Mouse (Mus musculus) retina, adult 2 months (tissue): ENCODE measurements around the gene Mcm7.

Source experiments
- DNase-seq: peaks from one replicate; pipeline ENCODE4 v3.0.0-alpha.2; 2012; ENCODE audit warnings: low read depth, low spot score

The Mcm7 gene

DNA sequence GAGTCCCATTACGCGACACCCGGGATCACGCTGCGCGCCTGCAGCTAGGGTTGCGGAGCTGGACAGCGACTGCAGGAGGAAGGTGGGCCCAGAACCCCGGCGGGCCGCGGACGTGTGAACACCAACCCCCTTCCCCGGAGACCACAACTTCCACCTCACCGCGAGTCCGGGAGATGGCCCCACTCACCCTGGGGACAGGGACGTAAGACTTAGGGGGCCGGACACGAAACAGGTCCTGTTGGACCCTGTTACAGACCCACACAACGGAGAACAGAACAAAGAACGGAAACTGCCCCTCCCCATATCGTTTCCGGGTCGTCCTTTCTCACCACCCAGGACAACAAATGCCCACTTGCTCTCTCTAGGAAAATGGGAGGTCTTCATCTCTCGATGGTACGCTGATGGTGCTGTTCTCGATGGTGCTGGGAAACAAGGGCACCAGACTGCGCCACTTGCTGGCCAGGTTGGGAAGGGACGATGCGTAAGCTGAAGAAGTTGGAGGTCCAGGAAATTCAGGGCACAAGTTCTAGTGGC lies 16.7 kb downstream of the Mcm7 start, which contains the start of gene Zfp113:
TSS of gene Zfp113 (minus strand) at position 302 of the 534 bp plus-strand sequence.
- DNase-seq: peak; percentile 91

- no peak for DNase-seq
Measured at GRCm38 (mm10) chr5:138154390-138154789, 17.8 kb downstream of the Mcm7 start.

DNA sequence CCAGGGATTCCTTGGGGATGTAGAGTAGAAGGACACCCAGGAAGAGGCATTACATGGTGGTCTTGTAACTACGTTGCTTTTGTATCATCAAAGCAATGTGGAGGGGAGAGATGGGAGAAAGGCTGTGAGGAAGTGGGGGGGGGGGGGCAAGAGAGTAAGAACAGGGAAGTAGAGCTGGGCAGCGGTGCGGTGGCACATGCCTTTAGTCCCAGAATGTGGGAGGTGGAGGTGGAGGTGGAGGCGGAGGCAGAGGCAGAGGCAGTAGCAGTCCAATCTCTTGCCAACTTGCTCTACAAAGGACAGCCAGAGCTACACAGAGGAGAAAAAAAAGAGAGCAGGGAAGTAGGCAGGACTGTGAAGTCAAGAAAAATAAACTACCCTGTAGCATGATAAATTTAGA lies 33.6 kb downstream of the Mcm7 start:
- no peak for DNase-seq

GRCm38 (mm10) chr5:138137935-138138549 lies 34.2 kb downstream of the Mcm7 start:
- no peak for DNase-seq

DNA sequence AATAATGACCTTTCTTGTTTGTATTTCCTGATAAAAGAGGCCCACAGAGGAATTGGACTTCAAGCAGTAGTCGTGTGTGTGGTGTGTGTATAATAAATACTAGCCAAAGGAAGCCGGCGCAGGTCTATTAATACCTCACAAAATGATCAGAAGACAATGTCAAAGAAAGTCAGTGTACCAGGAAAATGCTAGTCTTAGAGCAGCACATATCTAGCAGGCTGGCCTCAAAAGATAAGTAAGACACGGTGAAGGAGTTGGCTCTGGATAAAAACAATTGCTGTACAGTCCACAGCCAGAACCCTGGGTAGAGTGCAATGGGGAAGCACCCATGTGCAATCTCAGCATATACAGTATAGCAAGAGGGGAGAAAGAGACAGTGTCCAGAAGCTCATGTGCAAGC lies 35.0 kb downstream of the Mcm7 start:
- no peak for DNase-seq

- no peak for DNase-seq
Measured at GRCm38 (mm10) chr5:138132425-138133064, 39.7 kb downstream of the Mcm7 start.

DNA sequence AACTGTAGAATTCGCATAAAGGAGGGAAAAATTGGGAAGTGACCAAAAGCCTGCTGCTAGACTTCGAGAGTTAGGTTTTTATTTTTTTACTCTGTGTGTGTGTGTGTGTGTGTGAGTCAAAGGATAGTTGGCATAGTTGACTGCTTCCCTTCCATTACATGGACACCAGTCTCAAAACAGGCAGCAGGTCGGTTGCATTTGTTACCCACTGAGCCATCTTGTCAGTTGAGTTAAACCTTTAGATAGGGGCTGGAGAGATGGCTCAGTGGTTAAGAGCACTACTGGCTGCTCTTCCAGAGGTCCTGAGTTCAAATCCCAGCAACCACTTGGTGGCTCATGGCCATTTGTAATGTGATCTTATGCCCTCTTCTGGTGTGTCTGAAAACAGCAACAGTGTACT lies 54.2 kb downstream of the Mcm7 start:
- DNase-seq: no peak

DNA sequence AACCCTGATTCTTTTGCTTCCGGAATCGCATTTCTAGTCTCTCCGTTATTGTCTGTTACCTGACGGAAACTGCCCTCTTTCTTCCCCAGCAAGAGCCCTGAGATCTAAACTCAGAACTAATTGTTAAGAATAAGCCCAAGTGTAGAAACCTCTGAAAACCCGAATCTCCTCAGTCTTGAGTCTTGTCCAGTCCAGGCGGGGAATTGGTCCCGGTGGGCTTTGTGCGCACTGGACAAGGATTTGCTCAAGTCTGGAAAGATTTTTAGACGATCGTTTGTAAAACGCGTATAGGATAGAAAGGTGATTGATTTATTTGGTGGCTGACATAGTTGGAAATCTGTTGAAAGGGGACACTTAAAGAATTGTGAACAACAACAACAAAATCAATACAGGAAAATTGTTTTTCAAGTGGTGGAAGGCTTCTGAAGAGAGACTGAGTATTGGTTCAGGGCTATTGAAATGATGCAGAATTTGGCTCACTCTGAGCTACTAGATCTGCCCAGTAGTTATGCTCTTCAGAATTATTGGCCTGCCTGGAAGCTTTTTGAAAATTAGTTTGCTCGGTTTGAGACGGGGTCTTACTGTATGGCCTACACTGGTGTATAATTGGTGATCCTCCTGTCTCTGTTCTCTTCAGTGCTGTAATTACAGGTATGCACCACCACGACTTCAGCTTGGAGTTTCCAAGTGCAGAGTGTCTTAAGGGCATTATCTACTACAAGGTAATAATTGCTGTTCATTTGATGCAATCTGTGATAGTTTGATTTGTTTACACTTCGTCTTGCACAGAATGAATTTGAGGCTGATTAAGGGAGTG lies 54.8 kb downstream of the Mcm7 start:
- no peak for DNase-seq

GRCm38 (mm10) chr5:138116255-138117198 lies 55.7 kb downstream of the Mcm7 start, which contains the start of gene Zscan21:
Gene Zscan21 (plus strand): TSS chr5:138116903.
- DNase-seq: peak; percentile 83
